Mouse (Mus musculus) kidney, postnatal 14 days (tissue): Measurements from ENCODE around the gene Pnpla5.

Source experiments
- DNase-seq: peaks from one replicate; pipeline ENCODE4 v3.0.0; 2022; ENCODE audit warnings: mixed read lengths

The Pnpla5 gene

DNA sequence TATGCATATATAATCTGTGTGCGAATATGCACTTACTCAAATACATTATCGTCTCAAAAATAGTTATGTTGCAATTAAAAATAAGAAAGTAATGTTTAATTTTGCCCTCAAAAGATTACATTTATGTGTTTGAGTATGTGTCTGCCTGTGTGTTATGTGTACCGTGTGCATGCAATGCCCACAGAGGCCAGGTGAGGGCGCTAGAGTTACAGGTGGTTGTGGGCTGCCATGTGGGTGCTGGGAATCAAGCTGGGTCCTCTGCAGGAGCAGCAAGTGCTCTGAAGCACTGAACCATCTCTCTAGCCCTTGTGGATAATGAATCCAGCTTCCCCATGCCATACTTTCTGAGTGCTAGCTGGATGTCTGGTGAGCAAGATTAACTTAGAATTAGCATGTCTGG, 57.3 kb downstream of the Pnpla5 start:
- DNase-seq = no peak

DNA sequence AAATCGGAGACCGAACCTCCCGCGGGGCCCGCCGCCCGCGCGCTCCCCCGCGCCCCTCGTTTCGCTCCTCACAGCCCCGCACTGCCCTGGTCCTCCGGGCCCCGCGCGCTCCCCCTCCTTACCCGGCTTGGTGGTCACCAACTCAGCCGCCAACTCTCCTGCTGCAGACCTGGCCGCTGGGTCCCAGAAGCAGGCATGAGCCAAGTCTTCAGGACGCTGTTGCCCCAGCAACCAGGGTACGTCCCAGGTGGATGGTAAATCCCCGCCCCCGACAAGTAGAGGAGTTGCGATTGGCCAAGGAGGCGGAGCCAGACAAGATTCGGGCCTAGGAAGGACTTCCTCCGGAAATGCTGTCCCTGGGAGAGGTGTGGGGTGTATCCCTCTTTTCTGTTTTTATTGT, 57.8 kb downstream of the Pnpla5 start, which contains the start of gene Efcab6:
TSS of gene Efcab6 (minus strand) at position 240 of the 400 bp plus-strand sequence.
- DNase-seq = no peak
